Mouse (Mus musculus): Measurements from ENCODE around the gene Pik3cd.
"Not testable (repeated sequence)": the region's sequence is repeated elsewhere in the genome, so short reads cannot be mapped to it uniquely, and the experiment has no call there.

The Pik3cd gene

DNA sequence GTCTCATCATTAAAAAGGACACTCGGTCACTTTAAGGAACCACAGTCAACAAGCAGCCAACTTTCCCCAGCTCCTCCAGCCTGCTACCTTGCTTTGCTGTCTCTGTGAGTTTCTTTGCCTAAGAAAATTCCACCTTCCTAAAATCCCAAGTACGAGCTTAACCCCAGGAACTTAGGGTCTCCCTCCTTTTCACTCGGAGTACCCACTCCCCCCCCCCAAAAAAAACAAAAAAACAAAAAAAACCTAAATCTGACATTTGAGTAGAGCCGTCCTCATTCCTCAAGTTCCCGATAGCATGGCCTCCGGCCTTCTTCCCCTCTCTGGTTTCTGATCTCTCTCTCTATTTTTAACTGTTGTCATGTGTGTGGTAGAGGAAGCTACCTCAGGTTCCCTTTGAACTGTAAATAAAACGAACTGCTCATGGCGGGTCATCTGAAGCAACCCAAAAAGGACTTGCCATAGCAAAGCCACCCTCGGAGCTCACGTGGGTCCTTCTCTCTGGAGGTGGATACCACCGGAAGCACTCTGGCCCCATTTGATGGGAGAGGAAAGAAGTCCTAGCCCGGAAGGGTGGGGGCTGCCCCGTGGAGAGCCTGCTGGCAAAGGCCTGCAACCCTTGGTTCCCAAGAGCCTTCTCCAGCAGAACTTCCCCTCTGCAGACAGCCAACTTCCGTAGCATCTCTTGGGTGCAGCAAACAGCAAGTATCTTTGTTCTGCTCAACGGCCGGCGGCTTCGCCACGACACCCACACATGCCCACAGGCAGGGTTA is at the start of gene Pik3cd:
TSS of gene Pik3cd (minus strand) at position 362 of the 770 bp plus-strand sequence.
- DNase-seq (ENCODE audit: extremely low read depth, insufficient read length, low spot score): no peak

DNA sequence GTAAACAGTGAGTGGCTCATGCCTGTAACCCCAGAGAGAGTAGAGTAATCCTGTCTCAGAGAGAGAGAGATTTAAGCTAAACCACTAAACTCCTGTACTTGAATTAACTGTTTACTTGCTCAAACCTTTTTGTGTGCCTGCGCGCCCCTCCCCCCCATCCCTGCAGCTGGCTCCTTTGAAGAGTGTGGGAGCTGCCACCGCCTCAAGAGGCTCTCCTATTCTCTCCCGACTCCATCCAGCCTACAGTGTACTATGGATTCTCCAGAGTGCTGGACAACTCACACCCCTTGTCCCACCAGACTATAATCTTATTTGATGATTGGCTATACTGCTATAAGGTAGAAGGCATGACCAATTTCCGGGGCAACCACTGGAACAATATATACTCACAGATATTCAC is 48.3 kb upstream of the Pik3cd start:
- DNase-seq (ENCODE audit: extremely low read depth, insufficient read length, low spot score): no peak

DNA sequence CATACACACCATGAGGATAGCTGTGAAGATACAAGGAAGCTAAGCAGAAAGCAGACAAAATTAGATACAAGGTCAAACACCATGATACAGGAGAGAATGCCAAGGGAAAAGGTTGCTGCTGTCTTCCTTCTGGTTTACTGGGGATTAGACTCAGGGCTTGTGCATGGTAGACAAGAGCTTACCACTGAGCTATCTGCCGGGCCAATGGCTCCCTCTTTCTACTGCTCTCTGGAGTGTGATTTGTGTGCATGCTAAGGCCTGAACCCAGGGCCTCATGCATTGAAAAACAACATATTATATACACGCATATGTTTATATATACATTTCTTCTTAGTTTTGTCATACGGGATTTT is 47.3 kb upstream of the Pik3cd start:
- DNase-seq (ENCODE audit: extremely low read depth, insufficient read length, low spot score): not testable (repeated sequence)

DNA sequence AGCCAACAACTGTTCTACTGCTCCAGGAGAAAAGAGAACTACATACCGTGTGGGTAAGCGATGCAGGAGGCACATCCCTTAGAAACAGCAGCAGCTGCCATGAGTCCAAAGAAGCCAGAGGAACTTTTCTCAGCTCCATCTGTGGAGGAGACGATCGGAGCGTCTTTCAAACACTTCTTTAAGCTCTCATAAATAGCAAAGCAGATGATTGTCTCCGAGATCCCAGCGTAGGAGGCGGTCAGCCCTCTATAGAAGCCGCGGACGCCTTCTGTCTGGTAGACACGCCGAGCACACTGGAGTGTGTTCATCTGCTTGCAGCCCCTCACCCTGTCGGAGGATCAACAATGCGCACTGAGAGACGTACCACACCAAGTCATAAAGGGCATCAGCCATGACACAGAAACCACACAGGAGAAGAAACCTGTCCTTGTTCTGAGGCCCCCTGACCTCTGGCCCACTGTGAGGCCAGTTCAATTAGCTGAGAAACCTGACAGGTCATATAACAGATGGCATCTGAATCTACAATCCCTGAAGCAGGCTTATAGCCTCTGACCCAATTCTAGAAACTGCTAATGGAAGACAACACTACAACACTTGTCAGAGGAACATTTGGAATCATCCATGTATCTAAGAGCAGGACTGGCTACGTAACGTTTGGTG is 46.8 kb upstream of the Pik3cd start:
- no peak for DNase-seq (ENCODE audit: extremely low read depth, insufficient read length, low spot score)

DNA sequence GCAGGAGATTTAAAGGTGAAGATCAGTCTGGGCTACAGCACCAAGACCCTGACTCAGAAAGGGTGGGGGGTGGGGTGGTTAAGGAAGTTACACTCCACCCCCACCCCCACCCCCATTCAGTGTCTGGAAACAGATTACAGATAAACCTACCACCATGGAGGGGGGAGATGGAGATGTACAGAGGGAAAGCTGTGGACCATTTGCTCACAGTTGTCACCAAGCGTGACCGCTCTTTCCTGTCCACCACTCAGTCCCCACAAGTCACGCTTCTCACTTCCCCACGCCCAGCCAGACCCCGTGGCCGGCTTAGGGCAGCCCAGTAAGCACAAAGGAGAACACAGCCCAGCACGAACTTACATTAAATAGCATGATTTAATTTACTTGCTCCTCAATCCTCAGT is 41.7 kb upstream of the Pik3cd start:
- no peak for DNase-seq (ENCODE audit: extremely low read depth, insufficient read length, low spot score)

DNA sequence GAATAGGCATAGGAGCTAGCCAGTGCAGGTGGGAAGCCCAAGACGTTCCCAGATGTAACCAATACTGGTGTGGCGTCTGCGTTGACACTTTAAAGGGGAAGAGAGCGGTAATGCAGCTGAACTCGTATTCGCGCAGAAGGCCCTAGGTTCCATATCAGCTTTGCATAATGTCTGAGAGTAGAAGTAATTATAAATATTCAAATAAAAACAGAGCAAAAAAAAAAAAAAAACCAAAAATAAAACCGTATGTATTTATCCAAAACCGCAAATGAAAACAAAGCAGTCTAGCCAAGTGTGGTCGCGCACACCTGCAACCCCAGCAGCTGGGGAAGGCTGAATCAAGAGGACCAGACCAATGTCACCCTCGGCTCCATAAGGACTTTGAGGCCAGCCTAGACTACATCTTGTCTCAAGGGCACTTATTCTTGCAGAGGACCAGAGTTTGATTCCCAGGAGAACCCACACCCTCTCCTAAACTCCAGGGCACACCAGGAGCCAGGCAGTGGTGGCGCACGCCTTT is 39.7 kb upstream of the Pik3cd start:
- DNase-seq (ENCODE audit: extremely low read depth, insufficient read length, low spot score): no peak

DNA sequence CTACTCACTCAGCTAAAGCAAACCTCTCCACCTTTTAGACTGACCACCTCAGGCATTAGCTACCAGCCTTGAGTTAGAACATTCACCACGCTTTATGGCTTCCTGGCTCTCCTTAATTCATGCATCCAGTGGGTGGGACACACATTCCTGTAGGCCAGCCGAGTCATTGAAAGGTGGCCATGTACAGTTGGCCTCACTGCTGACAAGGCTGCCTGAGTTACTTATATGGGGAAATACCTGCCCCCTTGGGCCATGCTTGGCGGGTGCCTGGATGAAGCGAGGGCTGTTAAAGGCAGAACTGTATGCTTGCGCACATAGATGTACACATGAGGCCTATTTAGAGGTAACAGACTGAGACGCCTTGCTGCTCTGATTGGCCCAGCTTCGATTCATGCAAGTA is 37.9 kb upstream of the Pik3cd start:
- no peak for DNase-seq (ENCODE audit: extremely low read depth, insufficient read length, low spot score)

DNA sequence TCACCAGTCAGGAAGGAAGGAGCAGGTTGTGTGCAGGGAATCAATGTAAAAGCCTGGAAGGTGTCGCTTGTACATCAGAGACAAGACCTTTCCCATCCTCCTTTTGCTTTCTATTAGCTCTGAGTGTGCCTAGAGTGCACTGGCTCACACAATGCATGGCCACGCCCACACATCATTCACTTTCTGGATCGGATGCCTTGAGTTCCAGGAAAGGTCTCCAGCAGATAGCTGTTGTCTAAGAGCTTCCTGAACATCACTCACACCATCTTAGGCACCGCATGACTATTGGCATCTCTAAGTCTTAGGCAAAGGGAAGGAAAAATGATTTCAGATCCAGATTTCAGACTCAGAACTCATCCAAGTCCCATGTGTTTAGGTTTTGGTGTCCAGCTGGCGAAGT is 37.1 kb upstream of the Pik3cd start:
- DNase-seq (ENCODE audit: extremely low read depth, insufficient read length, low spot score): no peak

DNA sequence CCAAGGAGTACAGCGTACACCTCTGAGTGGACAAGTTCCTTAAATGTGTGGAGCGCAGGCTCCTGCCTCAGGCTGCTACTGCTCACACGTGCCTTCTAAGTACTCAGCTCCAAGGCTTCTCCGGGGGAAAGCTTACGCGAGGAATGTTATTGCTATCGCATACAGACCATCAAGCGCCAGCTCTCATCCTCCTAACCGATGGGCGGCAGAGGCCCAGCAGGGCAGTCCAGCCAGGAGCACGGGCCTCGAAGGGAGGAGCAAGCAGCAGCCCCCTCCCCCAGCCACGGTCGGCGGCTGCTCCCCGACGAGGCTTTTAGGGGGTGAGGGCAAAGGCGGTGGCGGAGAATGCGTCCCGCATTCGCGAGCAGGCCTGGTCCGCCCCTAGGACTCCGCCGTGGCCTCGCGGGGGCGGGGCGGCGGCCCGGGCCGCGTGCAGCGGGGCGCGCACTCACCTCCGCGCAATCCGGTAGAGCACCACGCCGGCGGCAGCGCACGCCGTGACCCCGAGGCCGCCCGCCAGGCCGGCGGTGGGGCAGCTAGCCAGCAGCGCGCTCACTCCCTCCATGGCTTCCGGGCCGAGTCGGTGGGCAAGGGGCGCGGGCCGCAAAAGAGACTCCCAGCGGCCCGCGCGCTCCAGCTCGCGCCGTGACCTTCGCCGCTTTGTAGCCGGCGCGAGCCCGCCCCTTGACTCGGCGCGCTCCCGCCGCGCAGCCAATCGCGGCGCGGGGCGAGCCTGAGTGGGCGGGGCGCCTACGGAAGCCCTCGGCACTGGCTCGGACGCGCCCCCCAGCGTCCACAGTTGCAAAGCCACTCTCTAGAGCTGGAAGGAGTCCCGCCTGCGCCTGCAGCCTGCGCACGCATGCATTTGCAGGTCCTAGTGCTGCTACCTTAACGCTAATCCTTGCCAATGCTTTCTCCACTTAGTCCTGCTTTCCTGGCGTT is 35.3 kb upstream of the Pik3cd start, which contains the start of gene Tmem201:
TSS of gene Tmem201 (minus strand) at position 662 of the 942 bp plus-strand sequence.
- peak; percentile 87 for DNase-seq (ENCODE audit: extremely low read depth, insufficient read length, low spot score)

DNA sequence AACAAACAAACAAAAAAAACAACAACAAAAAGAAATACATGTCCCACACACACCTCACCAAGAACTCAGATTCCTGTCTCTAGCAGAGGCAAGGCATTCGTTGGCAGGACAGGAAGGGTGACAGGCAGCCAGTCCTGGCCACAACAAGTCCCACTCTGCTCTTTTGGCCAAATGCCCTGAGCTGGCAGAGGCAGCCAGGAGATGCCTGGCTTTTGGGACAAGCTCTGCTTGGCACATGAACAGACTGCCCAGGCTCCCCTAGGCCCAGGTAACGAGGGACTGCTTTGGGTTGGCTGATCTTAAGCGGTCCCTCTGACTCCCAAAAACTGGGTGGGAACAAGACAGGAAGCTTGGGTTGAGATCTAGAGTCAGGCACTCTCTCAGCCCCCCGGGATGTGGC is 34.2 kb upstream of the Pik3cd start:
- peak; percentile 52 for DNase-seq (ENCODE audit: extremely low read depth, insufficient read length, low spot score)

DNA sequence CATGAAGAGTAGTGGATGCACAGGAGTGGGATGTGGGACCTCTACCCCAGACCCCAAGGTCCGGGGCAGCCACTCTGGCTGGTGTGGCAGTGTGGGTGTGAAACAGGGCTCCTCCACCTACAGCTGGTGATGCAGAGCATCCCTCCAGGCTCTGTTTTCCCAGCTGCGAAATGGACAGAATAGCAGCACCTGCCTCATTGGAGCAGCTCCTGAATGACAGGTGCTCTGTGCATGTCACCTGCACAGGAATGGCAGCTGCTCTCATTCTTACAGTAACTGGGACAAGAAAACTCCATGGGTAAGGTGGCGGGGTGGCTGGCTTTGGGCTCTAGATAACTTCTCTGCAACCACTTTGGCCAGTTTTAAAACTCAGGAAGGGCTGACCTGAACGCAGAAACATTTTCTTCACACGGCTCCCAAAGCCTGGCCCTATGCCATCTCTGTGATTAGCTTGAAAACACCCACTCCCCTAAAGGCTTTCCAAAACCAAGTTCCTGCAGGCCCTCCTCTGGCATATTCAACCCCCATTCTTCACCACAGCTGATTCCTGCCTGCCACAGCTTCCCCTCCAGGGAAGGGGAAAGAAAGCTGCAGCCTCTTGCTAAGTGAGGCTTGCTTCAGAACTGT is 33.4 kb upstream of the Pik3cd start:
- DNase-seq (ENCODE audit: extremely low read depth, insufficient read length, low spot score): no peak

DNA sequence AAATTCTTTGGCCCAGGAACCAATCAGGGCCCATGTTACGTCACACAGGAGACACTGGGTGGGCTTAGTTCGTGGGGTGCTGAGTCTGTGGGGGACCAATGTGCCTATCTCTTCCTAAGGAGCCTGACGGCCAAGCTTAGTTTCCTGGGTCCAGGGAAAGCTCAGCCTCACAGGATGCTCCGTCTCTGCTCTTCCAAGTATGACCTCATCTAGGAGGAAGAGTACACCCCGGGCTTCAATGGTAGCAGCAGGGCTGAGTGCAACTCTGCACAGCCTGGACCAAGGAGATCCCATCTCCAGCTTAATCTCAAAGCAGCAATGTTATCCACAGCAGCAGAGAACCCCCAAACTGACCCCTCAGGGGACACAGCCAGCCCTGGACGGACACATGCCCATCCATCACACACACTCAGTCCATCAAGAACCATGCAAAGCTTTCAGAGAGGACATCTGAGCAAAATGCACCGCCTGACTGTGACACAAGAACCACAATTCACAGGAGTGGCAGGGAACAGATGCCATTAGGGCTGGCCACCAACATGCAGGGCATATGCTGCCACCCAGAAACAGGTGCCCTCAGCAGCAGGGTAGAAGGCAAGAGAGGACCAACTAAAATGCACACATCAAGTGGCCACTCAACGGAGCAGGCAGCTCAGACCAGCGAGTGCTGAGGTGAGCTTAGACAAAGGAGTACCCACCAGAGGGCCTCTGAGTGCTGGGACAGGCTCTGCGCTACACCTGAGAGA is 32.5 kb upstream of the Pik3cd start:
- DNase-seq (ENCODE audit: extremely low read depth, insufficient read length, low spot score): no peak

DNA sequence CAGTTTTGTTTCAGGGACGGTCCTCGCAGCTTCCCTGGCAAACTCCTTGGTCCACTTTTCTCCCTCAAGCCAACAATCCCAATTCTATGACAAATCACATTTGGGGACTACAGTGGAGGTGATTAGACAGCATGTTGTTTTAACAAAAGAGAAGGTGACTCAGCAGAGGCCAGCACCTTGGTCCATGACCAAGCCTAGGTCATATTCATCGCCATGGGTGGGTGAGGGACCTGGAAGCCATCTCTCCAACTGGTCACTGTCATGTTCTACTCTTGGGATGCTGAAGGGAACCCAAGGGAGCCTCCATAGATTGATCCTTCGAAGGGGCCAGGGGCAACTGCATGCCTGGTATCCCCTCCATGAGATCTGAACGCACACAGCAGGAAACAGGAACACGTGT is 31.9 kb upstream of the Pik3cd start:
- no peak for DNase-seq (ENCODE audit: extremely low read depth, insufficient read length, low spot score)

DNA sequence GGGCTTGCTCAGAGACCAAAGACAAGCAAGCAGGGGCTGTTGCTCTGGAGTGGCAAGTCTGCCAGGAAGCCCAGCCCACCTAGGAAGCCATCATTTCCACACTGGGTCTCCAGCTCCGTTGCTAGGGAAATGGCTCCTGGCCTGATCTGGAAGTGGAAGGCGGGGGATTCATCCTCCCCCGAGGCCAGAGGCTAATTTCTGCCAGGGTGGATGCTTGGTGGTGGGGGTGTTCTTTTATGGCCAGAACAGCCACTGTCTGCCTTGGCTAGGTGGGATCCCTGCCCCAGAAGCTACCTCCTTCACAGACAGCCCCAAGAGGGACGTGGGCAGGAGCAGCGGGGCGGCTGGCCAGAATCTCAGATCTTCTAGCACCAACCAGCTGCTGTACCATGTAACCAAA is 31.4 kb upstream of the Pik3cd start:
- DNase-seq (ENCODE audit: extremely low read depth, insufficient read length, low spot score): no peak

DNA sequence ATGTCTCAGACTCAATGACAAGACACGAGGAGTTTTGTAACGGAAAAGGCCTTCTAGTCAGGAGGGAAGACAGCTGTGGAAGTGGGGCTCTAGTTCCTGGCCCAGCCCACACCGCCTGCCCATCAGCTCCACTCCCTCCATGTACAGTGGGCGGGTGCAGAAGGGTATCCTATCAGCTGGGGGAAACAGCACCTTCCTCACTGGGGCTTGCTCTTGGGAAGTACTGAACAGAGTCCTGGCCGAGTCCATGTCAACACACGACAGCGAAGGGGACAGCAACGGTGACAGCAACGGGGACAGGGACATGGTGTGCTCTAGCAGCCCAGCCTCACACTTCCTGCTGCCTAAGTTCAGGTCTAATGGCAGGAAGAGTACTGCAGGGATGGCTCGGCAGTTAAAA is 30.4 kb upstream of the Pik3cd start:
- no peak for DNase-seq (ENCODE audit: extremely low read depth, insufficient read length, low spot score)

DNA sequence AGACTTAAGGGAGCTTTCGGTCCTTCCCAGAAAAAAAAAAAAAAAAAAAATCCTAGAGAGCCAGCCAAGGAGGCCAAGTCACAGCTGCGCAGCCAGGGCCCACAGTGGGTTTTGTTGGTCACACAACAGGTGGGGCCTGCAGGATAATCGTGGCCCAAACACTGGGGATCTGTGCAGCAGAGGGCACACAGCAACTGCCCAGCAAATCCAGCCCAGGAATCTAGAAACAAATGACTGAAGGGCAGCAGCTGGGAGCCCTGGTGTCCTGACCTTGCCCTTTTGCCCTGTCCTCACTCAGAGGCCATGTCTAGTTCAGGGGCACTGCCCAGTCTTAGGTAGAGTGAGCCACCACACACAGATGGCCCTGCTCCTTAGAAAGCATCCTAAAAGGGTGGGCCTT is 29.9 kb upstream of the Pik3cd start:
- no peak for DNase-seq (ENCODE audit: extremely low read depth, insufficient read length, low spot score)

DNA sequence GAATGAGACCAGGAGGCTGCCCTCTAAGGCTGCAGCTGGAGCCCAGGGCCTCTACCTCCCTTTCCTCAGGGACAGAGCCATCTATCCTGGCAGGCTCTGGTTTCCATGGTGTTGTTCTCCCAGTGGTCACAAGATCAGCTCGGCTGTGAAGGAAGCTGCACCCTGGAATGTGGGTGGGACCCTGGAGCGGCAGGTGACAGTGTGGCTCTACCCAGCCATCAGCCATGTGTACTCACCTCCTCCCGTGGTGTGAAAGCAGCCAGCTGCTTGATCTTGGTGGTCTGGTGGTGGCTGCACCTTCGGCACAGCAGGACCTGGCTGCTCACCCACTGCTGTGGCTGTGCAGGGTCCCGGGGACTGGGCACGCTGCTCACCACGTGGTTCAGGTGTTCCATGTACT is 28.5 kb upstream of the Pik3cd start:
- no peak for DNase-seq (ENCODE audit: extremely low read depth, insufficient read length, low spot score)

DNA sequence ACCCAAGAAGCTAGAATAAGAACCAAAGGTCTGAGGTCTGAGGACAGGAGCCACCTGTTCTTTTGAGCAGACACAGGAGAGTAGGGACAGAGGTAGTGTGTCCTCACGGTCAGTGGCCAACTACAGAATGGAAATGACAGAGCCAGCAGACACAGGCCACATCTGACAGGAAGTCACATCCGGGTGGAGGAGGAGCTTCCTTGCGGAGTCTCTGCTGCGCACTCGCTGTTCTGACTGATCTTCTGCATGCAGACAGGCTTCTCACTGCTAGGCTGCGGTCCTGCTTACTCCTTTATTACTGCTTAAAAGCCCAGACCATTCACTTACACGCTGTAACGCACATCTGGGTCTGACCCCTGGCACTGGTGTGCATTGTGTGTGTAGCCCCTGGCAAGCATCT is 26.4 kb upstream of the Pik3cd start:
- DNase-seq (ENCODE audit: extremely low read depth, insufficient read length, low spot score): no peak

DNA sequence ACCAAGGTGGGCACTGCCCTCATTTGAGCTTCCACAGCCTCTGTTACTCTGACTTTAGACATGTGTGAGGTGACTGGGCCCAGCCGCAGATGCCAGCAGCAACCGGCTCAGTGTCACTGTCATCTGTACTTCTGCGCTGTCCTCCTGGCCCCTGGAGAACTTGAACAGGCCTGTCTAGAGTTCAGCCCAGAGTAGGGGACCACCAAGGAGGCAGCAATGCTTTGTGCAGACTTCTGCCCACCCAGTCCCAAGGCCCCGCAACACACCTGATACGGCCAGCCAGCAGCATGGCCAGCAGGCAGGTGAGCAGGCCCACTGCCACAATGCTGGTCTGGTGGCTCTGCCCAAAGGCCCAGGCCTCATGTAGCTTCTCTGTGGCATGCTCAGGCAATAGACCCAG is 25.3 kb upstream of the Pik3cd start:
- DNase-seq (ENCODE audit: extremely low read depth, insufficient read length, low spot score): no peak

All from 3134 (cell line).